Mouse (Mus musculus): Measurements from ENCODE around the gene Stx5a. TPM values are rescaled to one million over a fixed set of nuclear protein-coding genes. Genes with fewer than 3 reads are reported as not detected.

Gene Stx5a
- polyA plus RNA-seq, 1 experiment = 18.8 TPM

- TF ChIP-seq GATA1 (IDR thresholded peaks at IDR 0.05; ENCODE audit: borderline replicate concordance, low read length) (no peak), FLI1 (IDR thresholded peaks at IDR 0.05; ENCODE audit: low read length) (no peak)
- Histone ChIP-seq H3K9me3 (peaks cover 6% of the 10 kb centered on the region), H3K4me3 (replicated peaks) (no peak overlapping the region), H3K36me3 (replicated peaks; ENCODE audit: low read length) (peaks cover 36% of the 10 kb centered on the region), H3K4me1 (peaks cover 33% of the 10 kb centered on the region), H3K27me3 (replicated peaks) (no peaks in the 10 kb centered on the region)
Observed at GRCm38 (mm10) chr19:8789171-8789570, 48.0 kb downstream of the Stx5a start.

- H3K27me3 ChIP-seq (replicated peaks) = no peaks in the 10 kb centered on the region
- TF ChIP-seq FLI1 (IDR thresholded peaks at IDR 0.05; ENCODE audit: low read length) = no peak
- TF ChIP-seq GATA1 (IDR thresholded peaks at IDR 0.05; ENCODE audit: borderline replicate concordance, low read length) = no peak
- H3K36me3 ChIP-seq (replicated peaks; ENCODE audit: low read length) = peaks cover 42% of the 10 kb centered on the region
- peaks cover 27% of the 10 kb centered on the region for H3K4me1 ChIP-seq
- H3K9me3 ChIP-seq = peaks cover 6% of the 10 kb centered on the region
- H3K4me3 ChIP-seq (replicated peaks) = no peak overlapping the region
Observed at GRCm38 (mm10) chr19:8790171-8790570, 49.0 kb downstream of the Stx5a start.

DNA sequence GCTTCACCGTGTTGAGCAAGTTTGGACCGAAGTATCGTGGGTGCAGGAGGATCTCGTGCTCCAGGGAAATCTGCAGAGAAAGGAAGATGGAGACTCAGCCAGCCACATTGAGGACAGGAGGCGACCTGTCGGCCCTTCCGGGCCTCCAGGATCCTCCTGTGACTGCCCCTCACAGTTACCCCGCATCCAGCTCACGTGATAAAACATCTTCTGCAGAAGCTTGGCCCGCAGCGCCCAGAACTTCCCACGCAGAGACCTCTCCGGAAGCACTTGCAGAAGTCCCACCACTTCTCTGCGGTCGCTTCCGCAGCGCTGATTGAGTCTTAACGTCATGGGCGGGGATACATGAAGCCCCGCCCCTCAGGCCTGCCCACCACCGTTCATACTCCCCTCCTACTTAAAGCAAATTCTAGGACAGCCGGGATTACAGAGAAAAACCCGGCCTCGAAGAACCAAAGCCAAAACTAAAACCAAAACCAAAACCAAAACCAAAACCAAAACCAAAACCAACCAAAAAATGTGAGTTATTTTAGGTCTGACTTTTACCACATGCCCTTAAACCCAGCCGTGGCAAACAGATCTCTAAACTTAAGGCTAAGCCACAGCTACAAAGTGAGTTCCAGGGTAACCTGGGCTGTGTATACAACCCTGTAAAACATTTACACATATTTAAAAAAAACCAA is 57.2 kb downstream of the Stx5a start, which contains the start of gene Polr2g:
TSS of gene Polr2g (minus strand) at position 314 of the 683 bp plus-strand sequence.
- Histone ChIP-seq H3K36me3 (replicated peaks; ENCODE audit: low read length) (peaks cover 28% of the 10 kb centered on the region), H3K27me3 (replicated peaks) (no peaks in the 10 kb centered on the region), H3K9me3 (peaks cover 2% of the 10 kb centered on the region), H3K4me1 (peaks cover 44% of the 10 kb centered on the region), H3K4me3 (replicated peaks) (peak within 1 kb of the TSS; percentile 99)
- TF ChIP-seq FLI1 (IDR thresholded peaks at IDR 0.05; ENCODE audit: low read length) = peak; percentile 37; the same call in 1 of the 2 replicates
- TF ChIP-seq GATA1 (IDR thresholded peaks at IDR 0.05; ENCODE audit: borderline replicate concordance, low read length) = no peak

- TF ChIP-seq GATA1 (IDR thresholded peaks at IDR 0.05; ENCODE audit: borderline replicate concordance, low read length) (no peak), FLI1 (IDR thresholded peaks at IDR 0.05; ENCODE audit: low read length) (no peak)
- H3K4me3 ChIP-seq (replicated peaks) = peak overlapping the region; percentile 99
- H3K36me3 ChIP-seq (replicated peaks; ENCODE audit: low read length) = peaks cover 25% of the 10 kb centered on the region
- peaks cover 49% of the 10 kb centered on the region for H3K4me1 ChIP-seq
- H3K27me3 ChIP-seq (replicated peaks) = no peaks in the 10 kb centered on the region
- no peaks in the 10 kb centered on the region for H3K9me3 ChIP-seq
Observed at GRCm38 (mm10) chr19:8798947-8799315, 57.7 kb downstream of the Stx5a start.

GRCm38 (mm10) chr19:8802130-8802821 is 61.1 kb downstream of the Stx5a start, which contains the start of gene Zbtb3:
Gene Zbtb3 (plus strand): TSS chr19:8802555.
- TF ChIP-seq GATA1 (IDR thresholded peaks at IDR 0.05; ENCODE audit: borderline replicate concordance, low read length) (no peak), FLI1 (IDR thresholded peaks at IDR 0.05; ENCODE audit: low read length) (no peak)
- Histone ChIP-seq H3K4me1 (peaks cover 69% of the 10 kb centered on the region), H3K4me3 (replicated peaks) (peak within 1 kb of the TSS; percentile 95), H3K9me3 (no peaks in the 10 kb centered on the region), H3K27me3 (replicated peaks) (no peaks in the 10 kb centered on the region), H3K36me3 (replicated peaks; ENCODE audit: low read length) (peaks cover 32% of the 10 kb centered on the region)

GRCm38 (mm10) chr19:8803204-8803780 is 62.1 kb downstream of the Stx5a start:
- Histone ChIP-seq H3K4me1 (peaks cover 70% of the 10 kb centered on the region), H3K4me3 (replicated peaks) (peak overlapping the region; percentile 95), H3K36me3 (replicated peaks; ENCODE audit: low read length) (peaks cover 42% of the 10 kb centered on the region), H3K9me3 (no peaks in the 10 kb centered on the region), H3K27me3 (replicated peaks) (no peaks in the 10 kb centered on the region)
- no peak for TF ChIP-seq FLI1 (IDR thresholded peaks at IDR 0.05; ENCODE audit: low read length)
- no peak for TF ChIP-seq GATA1 (IDR thresholded peaks at IDR 0.05; ENCODE audit: borderline replicate concordance, low read length)

DNA sequence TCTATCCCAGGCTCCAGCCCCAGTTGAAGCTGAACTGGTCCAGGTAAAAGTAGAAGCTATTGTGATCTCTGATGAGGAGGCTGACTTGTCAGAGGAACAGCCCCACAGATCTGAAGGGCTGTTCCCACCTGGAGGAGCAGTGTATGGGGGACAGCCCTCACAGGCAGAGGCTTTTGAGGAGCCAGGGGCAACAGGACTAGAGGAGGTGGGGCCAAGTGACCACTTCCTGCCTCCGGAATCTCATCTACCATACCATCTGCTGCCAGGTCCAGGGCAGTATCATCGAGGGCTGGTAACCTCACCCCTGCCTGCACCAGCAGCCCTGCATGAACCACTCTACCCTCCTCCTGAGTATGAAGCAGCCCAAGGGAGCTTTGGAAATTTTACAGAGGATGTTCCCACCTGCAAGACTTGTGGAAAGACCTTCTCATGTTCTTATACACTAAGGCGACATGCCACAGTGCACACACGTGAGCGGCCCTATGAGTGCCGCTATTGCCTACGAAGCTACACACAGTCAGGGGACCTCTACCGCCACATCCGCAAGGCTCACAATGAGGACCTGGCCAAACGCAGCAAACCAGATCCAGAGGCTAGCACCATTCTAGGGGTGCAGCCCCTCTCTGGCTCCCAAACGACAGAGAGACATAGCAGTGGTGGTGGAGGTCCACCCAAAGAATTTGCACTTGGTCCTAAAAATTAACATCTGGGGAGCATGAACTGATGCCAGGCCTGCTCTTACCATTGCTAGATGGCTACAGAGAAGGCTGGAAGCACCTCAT is 62.9 kb downstream of the Stx5a start:
- peak overlapping the region; percentile 95 for H3K4me3 ChIP-seq (replicated peaks)
- H3K36me3 ChIP-seq (replicated peaks; ENCODE audit: low read length) = peaks cover 50% of the 10 kb centered on the region
- no peak for TF ChIP-seq GATA1 (IDR thresholded peaks at IDR 0.05; ENCODE audit: borderline replicate concordance, low read length)
- TF ChIP-seq FLI1 (IDR thresholded peaks at IDR 0.05; ENCODE audit: low read length) = no peak
- H3K9me3 ChIP-seq = no peaks in the 10 kb centered on the region
- peaks cover 70% of the 10 kb centered on the region for H3K4me1 ChIP-seq
- H3K27me3 ChIP-seq (replicated peaks) = no peaks in the 10 kb centered on the region

Other genes with a start within 250 kb of the Stx5a start
- not detected in 2 replicates for gene Slc22a8, start 150.2 kb upstream of the Stx5a start, polyA plus RNA-seq (2012; ENCODE audit: insufficient read depth, low replicate concordance)
- gene Slc22a6, start 123.4 kb upstream of the Stx5a start, polyA plus RNA-seq (2012; ENCODE audit: insufficient read depth, low replicate concordance) = not detected in 2 replicates
- gene Chrm1, start 77.6 kb upstream of the Stx5a start, polyA plus RNA-seq (2012; ENCODE audit: insufficient read depth, low replicate concordance) = 0.02 TPM in 1 of 2 replicates, not detected in the other
- gene Slc3a2, start 18.0 kb upstream of the Stx5a start, polyA plus RNA-seq (2012; ENCODE audit: insufficient read depth, low replicate concordance) = 139 and 161 TPM in 2 replicates
- gene Wdr74, start 5.6 kb upstream of the Stx5a start, polyA plus RNA-seq (2012; ENCODE audit: insufficient read depth, low replicate concordance) = 3.7 and 16.5 TPM in 2 replicates
- gene 1700092M07Rik, start 695 bp upstream of the Stx5a start, polyA plus RNA-seq (2012; ENCODE audit: insufficient read depth, low replicate concordance) = 0.86 TPM in 1 of 2 replicates, not detected in the other
- 10.6 and 13.3 TPM in 2 replicates for gene Nxf1, start 15.7 kb downstream of the Stx5a start, polyA plus RNA-seq (2012; ENCODE audit: insufficient read depth, low replicate concordance)
- 53.5 and 407 TPM in 2 replicates for gene Tmem223, start 29.6 kb downstream of the Stx5a start, polyA plus RNA-seq (2012; ENCODE audit: insufficient read depth, low replicate concordance)
- gene Tmem179b, start 33.1 kb downstream of the Stx5a start, polyA plus RNA-seq (2012; ENCODE audit: insufficient read depth, low replicate concordance) = 154 and 203 TPM in 2 replicates
- 33.7 and 61.6 TPM in 2 replicates for gene Taf6l, start 45.0 kb downstream of the Stx5a start, polyA plus RNA-seq (2012; ENCODE audit: insufficient read depth, low replicate concordance)
- gene Polr2g, start 57.2 kb downstream of the Stx5a start, polyA plus RNA-seq (2012; ENCODE audit: insufficient read depth, low replicate concordance) = 6.3 TPM in 1 of 2 replicates, not detected in the other
- gene Zbtb3, start 61.1 kb downstream of the Stx5a start, polyA plus RNA-seq (2012; ENCODE audit: insufficient read depth, low replicate concordance) = 1.3 and 5.9 TPM in 2 replicates
- gene Ttc9c, start 77.9 kb downstream of the Stx5a start, polyA plus RNA-seq (2012; ENCODE audit: insufficient read depth, low replicate concordance) = 0.51 TPM in 1 of 2 replicates, not detected in the other
- 13.5 and 54.1 TPM in 2 replicates for gene Hnrnpul2, start 78.6 kb downstream of the Stx5a start, polyA plus RNA-seq (2012; ENCODE audit: insufficient read depth, low replicate concordance)
- gene AC129217.1, start 88.4 kb downstream of the Stx5a start, polyA plus RNA-seq (2012; ENCODE audit: insufficient read depth, low replicate concordance) = 44.9 and 148 TPM in 2 replicates
- gene Bscl2, start 96.1 kb downstream of the Stx5a start, polyA plus RNA-seq (2012; ENCODE audit: insufficient read depth, low replicate concordance) = 124 and 182 TPM in 2 replicates
- not detected in 2 replicates for gene Gng3, start 97.8 kb downstream of the Stx5a start, polyA plus RNA-seq (2012; ENCODE audit: insufficient read depth, low replicate concordance)
- gene Lrrn4cl, start 109.4 kb downstream of the Stx5a start, polyA plus RNA-seq (2012; ENCODE audit: insufficient read depth, low replicate concordance) = 0.23 TPM in 1 of 2 replicates, not detected in the other
- 125 and 325 TPM in 2 replicates for gene Ubxn1, start 130.1 kb downstream of the Stx5a start, polyA plus RNA-seq (2012; ENCODE audit: insufficient read depth, low replicate concordance)
- 6.2 and 84.6 TPM in 2 replicates for gene Uqcc3, start 139.5 kb downstream of the Stx5a start, polyA plus RNA-seq (2012; ENCODE audit: insufficient read depth, low replicate concordance)
- 1.5 TPM in 1 of 2 replicates, not detected in the other for gene Lbhd1, start 142.3 kb downstream of the Stx5a start, polyA plus RNA-seq (2012; ENCODE audit: insufficient read depth, low replicate concordance)
- gene Gm49403, start 142.5 kb downstream of the Stx5a start, polyA plus RNA-seq (2012; ENCODE audit: insufficient read depth, low replicate concordance) = not detected in 2 replicates
- gene 1810009A15Rik, start 147.4 kb downstream of the Stx5a start, polyA plus RNA-seq (2012; ENCODE audit: insufficient read depth, low replicate concordance) = 10.2 and 72.7 TPM in 2 replicates
- 12.5 TPM in 1 of 2 replicates, not detected in the other for gene Gm49416, start 147.5 kb downstream of the Stx5a start, polyA plus RNA-seq (2012; ENCODE audit: insufficient read depth, low replicate concordance)
- 22.4 and 29.0 TPM in 2 replicates for gene Ints5, start 151.6 kb downstream of the Stx5a start, polyA plus RNA-seq (2012; ENCODE audit: insufficient read depth, low replicate concordance)
- gene Ganab, start 156.7 kb downstream of the Stx5a start, polyA plus RNA-seq (2012; ENCODE audit: insufficient read depth, low replicate concordance) = 4.0 and 25.1 TPM in 2 replicates
- 135 and 141 TPM in 2 replicates for gene B3gat3, start 179.0 kb downstream of the Stx5a start, polyA plus RNA-seq (2012; ENCODE audit: insufficient read depth, low replicate concordance)
- 4.2 and 8.2 TPM in 2 replicates for gene Rom1, start 187.9 kb downstream of the Stx5a start, polyA plus RNA-seq (2012; ENCODE audit: insufficient read depth, low replicate concordance)
- 31.6 and 32.2 TPM in 2 replicates for gene Eml3, start 188.1 kb downstream of the Stx5a start, polyA plus RNA-seq (2012; ENCODE audit: insufficient read depth, low replicate concordance)
- 5.1 and 27.3 TPM in 2 replicates for gene Mta2, start 200.5 kb downstream of the Stx5a start, polyA plus RNA-seq (2012; ENCODE audit: insufficient read depth, low replicate concordance)
- 25.5 and 37.3 TPM in 2 replicates for gene Tut1, start 212.4 kb downstream of the Stx5a start, polyA plus RNA-seq (2012; ENCODE audit: insufficient read depth, low replicate concordance)
- 36.7 and 78.5 TPM in 2 replicates for gene Eef1g, start 225.6 kb downstream of the Stx5a start, polyA plus RNA-seq (2012; ENCODE audit: insufficient read depth, low replicate concordance)
- gene Ahnak, start 247.9 kb downstream of the Stx5a start, polyA plus RNA-seq (2012; ENCODE audit: insufficient read depth, low replicate concordance) = 4.6 and 28.7 TPM in 2 replicates